Mouse (Mus musculus): ENCODE measurements at regions not wholly inside any gene's neighbourhood (a gene's known extent, or its start where the extent isn't known, plus 50 kb on each side); places are given as distances from the start of the nearest gene placed in this dataset.

- H3K4me3 ChIP-seq (replicated peaks): no peak overlapping the region
- no peak overlapping the region for H3K9ac ChIP-seq
- no peaks in the 10 kb centered on the region for H3K27me3 ChIP-seq
- 20% methylated on average over 5 of the region's 5 CpGs for WGBS (ENCODE audit: insufficient replicate concordance)
- H3K36me3 ChIP-seq: no peaks in the 10 kb centered on the region
- H3K27ac ChIP-seq: no peak overlapping the region
- H3K4me1 ChIP-seq (replicated peaks): no peaks in the 10 kb centered on the region
- H3K9me3 ChIP-seq (replicated peaks): no peaks in the 10 kb centered on the region
- H3K4me2 ChIP-seq: no peak overlapping the region
- no peak for DNase-seq
- no peak for ATAC-seq (ENCODE audit: low read depth)
These were observed 84.2 kb upstream of the Fam174b start for GRCm38 (mm10) chr7:73655787-73656423.

GRCm38 (mm10) chr7:73654193-73654871, 85.8 kb upstream of the Fam174b start:
- no peak for DNase-seq
- Histone ChIP-seq H3K9ac (no peak overlapping the region), H3K4me3 (replicated peaks) (no peak overlapping the region), H3K4me2 (no peak overlapping the region), H3K36me3 (no peaks in the 10 kb centered on the region), H3K9me3 (replicated peaks) (no peaks in the 10 kb centered on the region), H3K4me1 (replicated peaks) (no peaks in the 10 kb centered on the region), H3K27ac (no peak overlapping the region), H3K27me3 (no peaks in the 10 kb centered on the region)
- WGBS (ENCODE audit: insufficient replicate concordance): 31% methylated on average over 12 of the region's 12 CpGs
- no peak for ATAC-seq (ENCODE audit: low read depth)

- Histone ChIP-seq H3K4me2 (no peak overlapping the region), H3K27ac (no peak overlapping the region), H3K36me3 (no peaks in the 10 kb centered on the region), H3K27me3 (no peaks in the 10 kb centered on the region), H3K9me3 (replicated peaks) (no peaks in the 10 kb centered on the region), H3K4me1 (replicated peaks) (no peaks in the 10 kb centered on the region), H3K4me3 (replicated peaks) (no peak overlapping the region), H3K9ac (no peak overlapping the region)
- no peak for ATAC-seq (ENCODE audit: low read depth)
- 67% methylated on average over 6 of the region's 6 CpGs for WGBS (ENCODE audit: insufficient replicate concordance)
- DNase-seq: no peak
These were observed 89.2 kb upstream of the Fam174b start for GRCm38 (mm10) chr7:73650909-73651308.

- no peak for ATAC-seq (ENCODE audit: low read depth)
- Histone ChIP-seq H3K27me3 (no peaks in the 10 kb centered on the region), H3K27ac (no peak overlapping the region), H3K9me3 (replicated peaks) (no peaks in the 10 kb centered on the region), H3K4me3 (replicated peaks) (no peak overlapping the region), H3K4me1 (replicated peaks) (no peaks in the 10 kb centered on the region), H3K4me2 (no peak overlapping the region), H3K9ac (no peak overlapping the region), H3K36me3 (no peaks in the 10 kb centered on the region)
- WGBS (ENCODE audit: insufficient replicate concordance): 13% methylated on average over 4 of the region's 4 CpGs
- DNase-seq: peak; percentile 48
These were observed 92.1 kb upstream of the Fam174b start for GRCm38 (mm10) chr7:73648010-73648409.

GRCm38 (mm10) chr7:73647140-73647539, 93.0 kb upstream of the Fam174b start:
- H3K27me3 ChIP-seq: no peaks in the 10 kb centered on the region
- 61% methylated on average over 4 of the region's 4 CpGs for WGBS (ENCODE audit: insufficient replicate concordance)
- no peak overlapping the region for H3K4me3 ChIP-seq (replicated peaks)
- no peaks in the 10 kb centered on the region for H3K36me3 ChIP-seq
- H3K27ac ChIP-seq: no peak overlapping the region
- ATAC-seq (ENCODE audit: low read depth) (no peak), DNase-seq (no peak)
- H3K9ac ChIP-seq: no peak overlapping the region
- no peaks in the 10 kb centered on the region for H3K4me1 ChIP-seq (replicated peaks)
- no peak overlapping the region for H3K4me2 ChIP-seq
- H3K9me3 ChIP-seq (replicated peaks): no peaks in the 10 kb centered on the region

- no peak overlapping the region for H3K9ac ChIP-seq
- H3K27ac ChIP-seq: no peak overlapping the region
- no peak for DNase-seq
- H3K4me3 ChIP-seq (replicated peaks): no peak overlapping the region
- 42% methylated on average over 5 of the region's 5 CpGs for WGBS (ENCODE audit: insufficient replicate concordance)
- H3K4me2 ChIP-seq: no peak overlapping the region
- H3K27me3 ChIP-seq: no peaks in the 10 kb centered on the region
- ATAC-seq (ENCODE audit: low read depth): no peak
- H3K4me1 ChIP-seq (replicated peaks): no peaks in the 10 kb centered on the region
- no peaks in the 10 kb centered on the region for H3K9me3 ChIP-seq (replicated peaks)
- H3K36me3 ChIP-seq: no peaks in the 10 kb centered on the region
These were observed 93.4 kb upstream of the Fam174b start for GRCm38 (mm10) chr7:73646711-73647110.

GRCm38 (mm10) chr7:73644362-73644904, 95.7 kb upstream of the Fam174b start:
- Histone ChIP-seq H3K4me1 (replicated peaks) (no peaks in the 10 kb centered on the region), H3K4me3 (replicated peaks) (no peak overlapping the region), H3K4me2 (no peak overlapping the region), H3K9me3 (replicated peaks) (no peaks in the 10 kb centered on the region), H3K27me3 (no peaks in the 10 kb centered on the region), H3K27ac (no peak overlapping the region), H3K36me3 (no peaks in the 10 kb centered on the region), H3K9ac (no peak overlapping the region)
- WGBS (ENCODE audit: insufficient replicate concordance): 42% methylated on average over 4 of the region's 4 CpGs
- ATAC-seq (ENCODE audit: low read depth) (no peak), DNase-seq (no peak)

- H3K27ac ChIP-seq: no peak overlapping the region
- H3K4me1 ChIP-seq (replicated peaks): no peaks in the 10 kb centered on the region
- no peak overlapping the region for H3K9ac ChIP-seq
- WGBS (ENCODE audit: insufficient replicate concordance): 27% methylated on average over 10 of the region's 10 CpGs
- ATAC-seq (ENCODE audit: low read depth): no peak
- H3K4me2 ChIP-seq: no peak overlapping the region
- no peak for DNase-seq
- H3K36me3 ChIP-seq: no peaks in the 10 kb centered on the region
- H3K4me3 ChIP-seq (replicated peaks): no peak overlapping the region
- no peaks in the 10 kb centered on the region for H3K27me3 ChIP-seq
- no peaks in the 10 kb centered on the region for H3K9me3 ChIP-seq (replicated peaks)
These were observed 96.1 kb upstream of the Fam174b start for GRCm38 (mm10) chr7:73643993-73644335.

GRCm38 (mm10) chr7:73643306-73643992, 96.7 kb upstream of the Fam174b start:
- DNase-seq (no peak), ATAC-seq (ENCODE audit: low read depth) (no peak)
- Histone ChIP-seq H3K4me2 (no peak overlapping the region), H3K4me1 (replicated peaks) (no peaks in the 10 kb centered on the region), H3K9me3 (replicated peaks) (no peaks in the 10 kb centered on the region), H3K4me3 (replicated peaks) (no peak overlapping the region), H3K36me3 (no peaks in the 10 kb centered on the region), H3K27ac (no peak overlapping the region), H3K27me3 (no peaks in the 10 kb centered on the region), H3K9ac (no peak overlapping the region)
- WGBS (ENCODE audit: insufficient replicate concordance): 64% methylated on average over 19 of the region's 19 CpGs

- Histone ChIP-seq H3K4me3 (replicated peaks) (no peak overlapping the region), H3K4me2 (no peak overlapping the region), H3K9ac (no peak overlapping the region), H3K36me3 (no peaks in the 10 kb centered on the region), H3K27me3 (no peaks in the 10 kb centered on the region), H3K4me1 (replicated peaks) (no peaks in the 10 kb centered on the region), H3K9me3 (replicated peaks) (no peaks in the 10 kb centered on the region), H3K27ac (no peak overlapping the region)
- ATAC-seq (ENCODE audit: low read depth) (no peak), DNase-seq (no peak)
- WGBS (ENCODE audit: insufficient replicate concordance): 41% methylated on average over 2 of the region's 2 CpGs
These were observed 98.6 kb upstream of the Chd2 start for GRCm38 (mm10) chr7:73640194-73640593.

GRCm38 (mm10) chr7:73637810-73638125, 96.1 kb upstream of the Chd2 start:
- H3K9me3 ChIP-seq (replicated peaks): no peaks in the 10 kb centered on the region
- ATAC-seq (ENCODE audit: low read depth) (no peak), DNase-seq (no peak)
- WGBS (ENCODE audit: insufficient replicate concordance): 73% methylated on average over 4 of the region's 4 CpGs
- no peak overlapping the region for H3K4me2 ChIP-seq
- H3K27me3 ChIP-seq: no peaks in the 10 kb centered on the region
- H3K27ac ChIP-seq: no peak overlapping the region
- H3K9ac ChIP-seq: no peak overlapping the region
- H3K36me3 ChIP-seq: no peaks in the 10 kb centered on the region
- no peaks in the 10 kb centered on the region for H3K4me1 ChIP-seq (replicated peaks)
- no peak overlapping the region for H3K4me3 ChIP-seq (replicated peaks)

All from liver, embryonic 13.5 days (tissue).